Mouse (Mus musculus) G1E (cell line): ENCODE measurements around the gene Acd. TPM values are rescaled to one million over a fixed set of nuclear protein-coding genes. Genes with fewer than 3 reads are reported as not detected.

Source experiments
- ATAC-seq: 2 replicates; pipeline ENCODE4 v1.8.0; 2016; ENCODE audit warnings: mild to moderate bottlenecking; ENCODE audit not compliant: insufficient number of reproducible peaks, poor library complexity, low FRiP score, severe bottlenecking; ENCODE audit errors: extremely low read depth
- DNase-seq: peaks from one replicate; pipeline ENCODE4 v3.0.0; 2012; ENCODE audit warnings: low spot score
- H3K27me3 ChIP-seq: 2 replicates; pipeline ENCODE4 v1.6.1; 2012; ENCODE audit warnings: mild to moderate bottlenecking, low read length, inconsistent platforms; ENCODE audit not compliant: insufficient read depth
- H3K36me3 ChIP-seq: replicated peaks from 2 replicates; pipeline ENCODE3; 2012; ENCODE audit warnings: mild to moderate bottlenecking, inconsistent platforms
- H3K4me1 ChIP-seq: 2 replicates; pipeline ENCODE4 v1.6.1; 2012; ENCODE audit warnings: low read depth, low read length, inconsistent platforms, mixed read lengths; ENCODE audit not compliant: insufficient read depth
- H3K4me3 ChIP-seq: 2 replicates; pipeline ENCODE4 v1.5.1; 2012; ENCODE audit warnings: low read depth, mild to moderate bottlenecking, inconsistent platforms, low read length, moderate library complexity, mixed read lengths
- H3K9me3 ChIP-seq: replicated peaks from 2 replicates; pipeline ENCODE4 v1.6.1; 2012; ENCODE audit warnings: inconsistent platforms
- CTCF ChIP-seq: IDR thresholded peaks from 2 replicates; pipeline ENCODE4 v1.5.1; 2012; ENCODE audit warnings: low read depth, low read length, inconsistent platforms, mixed read lengths
- GATA1 ChIP-seq: IDR thresholded peaks from 2 replicates; pipeline ENCODE4 v1.6.1; 2012; ENCODE audit warnings: borderline replicate concordance, low read length, inconsistent platforms, mixed read lengths
- GATA2 ChIP-seq: IDR thresholded peaks from 2 replicates; pipeline ENCODE4 v1.6.1; 2012; ENCODE audit warnings: low read depth, low read length, inconsistent platforms, borderline replicate concordance
- POLR2AphosphoS5 ChIP-seq: IDR thresholded peaks from 2 replicates; pipeline ENCODE4 v1.6.1; 2012; ENCODE audit warnings: low read depth, low read length, inconsistent platforms; ENCODE audit not compliant: insufficient replicate concordance
- TAL1 ChIP-seq: conservative IDR thresholded peaks from 2 replicates; pipeline ENCODE4 v1.6.1; 2012; ENCODE audit warnings: low read depth, low read length, inconsistent platforms, mixed read lengths
- polyA plus RNA-seq: library from polyadenylated mRNA; stranded (reverse); fragments of >175 nt; gene quantifications from 2 replicates; pipeline ENCODE4 v1.2.3, GENCODE M21; 2012
- total RNA-seq, 2 experiments: library from RNA; stranded (forward) in 1 of 2; stranded (reverse) in 1 of 2; fragments of 200-1000 nt in 1 of 2; fragments of >200 nt in 1 of 2; fragmentation: Nextera tagmentation in 1 of 2; gene quantifications; 2 replicates each; pipeline ENCODE4 v1.2.3; 2014 to 2017

Acd gene
- total and polyA plus RNA-seq, 3 experiments = 28.7 to 65.6 (median 44.1) TPM

- H3K4me1 ChIP-seq = peaks cover 70% of the 10 kb centered on the region
Observed at GRCm38 (mm10) chr8:105704146-105704812, 3.4 kb upstream of the Acd start.

GRCm38 (mm10) chr8:105702731-105703415 is 2.0 kb upstream of the Acd start:
- DNase-seq = no peak
- Histone ChIP-seq H3K4me3 (no peak overlapping the region), H3K9me3 (no peaks in the 10 kb centered on the region), H3K4me1 (peaks cover 64% of the 10 kb centered on the region), H3K36me3 (peaks cover 70% of the 10 kb centered on the region), H3K27me3 (no peaks in the 10 kb centered on the region)
- no peak for ATAC-seq
- no peak for TF ChIP-seq POLR2AphosphoS5
- no peak for TF ChIP-seq GATA1
- no peak for TF ChIP-seq CTCF
- TF ChIP-seq TAL1 = no peak
- TF ChIP-seq GATA2 = no peak

More at GRCm38 (mm10) chr8:105704146-105704812, 3.4 kb upstream of the Acd start:
- ATAC-seq (no peak), DNase-seq (no peak)
- Histone ChIP-seq H3K27me3 (no peaks in the 10 kb centered on the region), H3K4me3 (no peak overlapping the region), H3K36me3 (peaks cover 57% of the 10 kb centered on the region), H3K9me3 (no peaks in the 10 kb centered on the region)
- TF ChIP-seq CTCF = no peak
- TF ChIP-seq TAL1 = no peak
- TF ChIP-seq POLR2AphosphoS5 = no peak
- TF ChIP-seq GATA2 = no peak
- TF ChIP-seq GATA1 = no peak

DNA sequence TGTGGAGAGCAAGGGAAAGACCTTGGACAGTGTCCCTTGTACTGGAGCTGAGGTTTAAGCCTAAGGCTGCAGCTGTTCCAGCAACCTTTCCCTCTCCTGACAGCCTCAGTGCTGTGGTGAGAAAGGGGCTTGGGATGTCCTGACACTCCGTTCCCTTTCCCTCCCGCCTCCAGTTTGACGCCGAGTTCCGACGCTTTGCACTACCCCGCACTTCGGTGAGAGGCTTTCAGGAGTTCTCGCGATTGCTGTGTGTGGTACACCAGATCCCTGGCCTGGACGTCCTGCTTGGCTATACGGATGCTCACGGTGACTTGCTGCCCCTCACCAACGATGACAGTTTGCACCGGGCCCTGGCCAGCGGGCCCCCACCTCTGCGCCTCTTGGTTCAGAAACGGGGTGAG is 1.1 kb upstream of the Acd start:
- peaks cover 56% of the 10 kb centered on the region for H3K4me1 ChIP-seq

DNA sequence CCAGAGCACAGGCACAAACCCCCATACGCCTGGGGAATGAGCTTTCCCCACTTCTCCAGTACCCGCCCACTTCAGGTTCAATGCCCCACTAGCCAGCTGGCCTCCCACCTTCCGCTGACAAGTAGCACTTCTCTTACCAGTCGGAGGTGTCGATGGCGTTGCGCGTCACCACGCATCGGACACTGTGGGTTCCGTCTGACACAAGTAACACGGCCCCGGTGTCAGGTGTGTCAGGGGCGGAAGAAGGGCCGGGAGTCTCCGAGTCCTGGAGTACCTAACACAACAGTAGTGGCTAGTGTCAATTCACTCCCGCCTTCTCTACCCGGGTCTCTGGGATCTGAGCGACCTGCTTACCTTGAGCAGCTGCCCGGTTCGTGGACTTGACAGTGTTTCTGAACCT is 336 bp downstream of the Acd start:
- peaks cover 83% of the 10 kb centered on the region for H3K36me3 ChIP-seq
- H3K4me3 ChIP-seq = peak overlapping the region; percentile 79

More for the DNA sequence above, 1.1 kb upstream of the Acd start:
- ATAC-seq (no peak), DNase-seq (no peak)
- no peaks in the 10 kb centered on the region for H3K9me3 ChIP-seq
- H3K27me3 ChIP-seq = no peaks in the 10 kb centered on the region
- H3K4me3 ChIP-seq = peak overlapping the region; percentile 79
- H3K36me3 ChIP-seq = peaks cover 79% of the 10 kb centered on the region
- TF ChIP-seq TAL1 (no peak), GATA2 (no peak), POLR2AphosphoS5 (0 out of 2 replicates have a peak, but pooled peaks have one; percentile 46), CTCF (no peak), GATA1 (no peak)

GRCm38 (mm10) chr8:105699488-105700215 is 1.2 kb downstream of the Acd start:
- TF ChIP-seq GATA1 = no peak
- TF ChIP-seq GATA2 = no peak
- no peak for TF ChIP-seq POLR2AphosphoS5
- no peak for TF ChIP-seq CTCF
- TF ChIP-seq TAL1 = no peak
- H3K27me3 ChIP-seq = no peaks in the 10 kb centered on the region
- H3K4me3 ChIP-seq = peak overlapping the region; percentile 79; the same call in 1 of the 2 replicates
- DNase-seq (no peak), ATAC-seq (no peak)
- H3K9me3 ChIP-seq = no peaks in the 10 kb centered on the region
- peaks cover 83% of the 10 kb centered on the region for H3K36me3 ChIP-seq
- H3K4me1 ChIP-seq = peaks cover 45% of the 10 kb centered on the region

More for the DNA sequence above, 336 bp downstream of the Acd start:
- ATAC-seq = peak; percentile 42
- Histone ChIP-seq H3K27me3 (no peaks in the 10 kb centered on the region), H3K9me3 (no peaks in the 10 kb centered on the region), H3K4me1 (peaks cover 49% of the 10 kb centered on the region)
- DNase-seq = peak; percentile 77
- TF ChIP-seq GATA2 (no peak), GATA1 (no peak), CTCF (no peak), TAL1 (no peak), POLR2AphosphoS5 (no peak)

- H3K4me1 ChIP-seq = peaks cover 50% of the 10 kb centered on the region
- no peaks in the 10 kb centered on the region for H3K27me3 ChIP-seq
- no peak for TF ChIP-seq CTCF
- TF ChIP-seq TAL1 = no peak
- no peak for TF ChIP-seq POLR2AphosphoS5
- no peak for TF ChIP-seq GATA1
- no peak for TF ChIP-seq GATA2
- DNase-seq (no peak), ATAC-seq (no peak)
- H3K36me3 ChIP-seq = peaks cover 79% of the 10 kb centered on the region
- no peak overlapping the region for H3K4me3 ChIP-seq
- no peaks in the 10 kb centered on the region for H3K9me3 ChIP-seq
Observed at GRCm38 (mm10) chr8:105698734-105699133, 2.2 kb downstream of the Acd start.
